In the genomic region with DNA sequence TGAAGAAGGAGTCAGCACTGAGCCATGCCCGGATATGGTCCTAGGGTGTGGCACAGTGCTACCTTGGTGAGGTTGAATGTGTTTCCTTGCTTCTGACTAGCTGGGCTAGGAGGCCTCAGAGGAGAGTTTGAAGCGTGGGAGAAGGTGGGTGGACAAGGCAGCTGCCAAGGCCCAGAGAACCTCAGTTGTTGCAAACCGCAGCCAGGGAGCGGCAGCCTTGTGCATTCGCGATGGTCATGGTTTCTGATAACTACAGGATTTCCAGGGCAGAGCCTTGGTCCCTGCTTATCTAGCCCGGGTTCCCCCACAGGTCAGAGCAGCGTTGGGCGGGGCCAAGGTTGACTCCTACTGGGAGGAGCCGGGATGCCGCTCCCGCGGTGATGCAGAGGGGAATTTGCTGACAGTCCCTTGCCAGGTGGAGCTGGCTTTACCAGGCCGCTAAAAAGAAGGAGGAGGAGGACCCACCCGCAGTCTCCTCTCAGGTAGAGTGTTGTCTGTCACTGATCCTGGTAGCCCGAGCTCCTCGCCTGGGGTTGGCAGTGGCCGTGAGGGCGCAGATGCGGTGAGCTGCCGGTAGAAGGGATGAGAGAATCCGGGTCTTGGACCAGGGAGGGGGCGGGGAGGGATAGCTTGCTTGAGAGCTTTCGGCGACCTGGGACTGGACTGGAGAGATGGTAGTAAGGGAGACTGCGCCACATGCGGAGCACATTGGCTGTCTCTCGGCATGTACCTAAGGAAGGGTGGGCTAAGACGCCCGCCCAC, we compare ENCODE assay signal across 8 mouse cellular contexts. TPM values are rescaled to one million over a fixed set of nuclear protein-coding genes. Genes with fewer than 3 reads are reported as not detected.
A peak's percentile ranks its signal among the peaks of the same experiment; 100 is the strongest.
DNase-seq lines count a peak whose midpoint lies in the region; ATAC-seq and TF ChIP-seq lines count a peak whose summit lies in the region.

No protein-coding gene starts in this region.

- H3K4me3 ChIP-seq in kidney, postnatal 0 days (replicated peaks; ENCODE audit: low read depth, low read length) = no peak overlapping the region
- peak overlapping the region; percentile 94 for H3K4me3 ChIP-seq in cerebellum, adult 2 months (replicated peaks; ENCODE audit: insufficient read depth, low read depth, low read length)
- H3K4me3 ChIP-seq in forebrain, postnatal 0 days (ENCODE audit: low read depth, low read length) = peak overlapping the region; percentile 56
- H3K4me3 ChIP-seq in stomach, postnatal 0 days (ENCODE audit: low read depth, low read length) = peak overlapping the region; percentile 17; the same call in 1 of the 2 replicates

- H3K36me3 ChIP-seq in kidney, postnatal 0 days (ENCODE audit: insufficient read depth, low read length) = no peaks in the 10 kb centered on the region
- no peaks in the 10 kb centered on the region for H3K36me3 ChIP-seq in forebrain, postnatal 0 days (ENCODE audit: insufficient read depth)
- H3K36me3 ChIP-seq in stomach, postnatal 0 days (ENCODE audit: control insufficient read depth, insufficient read depth, low read length) = no peaks in the 10 kb centered on the region

- no peak overlapping the region for H3K9ac ChIP-seq in kidney, postnatal 0 days (ENCODE audit: low read depth, low read length)
- peak overlapping the region; percentile 73 for H3K9ac ChIP-seq in forebrain, postnatal 0 days
- no peak overlapping the region for H3K9ac ChIP-seq in stomach, postnatal 0 days (ENCODE audit: low read length)

- TF ChIP-seq POLR2A in cerebellum, adult 2 months (IDR thresholded peaks at IDR 0.05; ENCODE audit: borderline replicate concordance, insufficient read depth, low read length) = peak; percentile 42; the same call in 1 of the 2 replicates

- no peak for TF ChIP-seq EP300 in stomach, postnatal 0 days (optimal IDR thresholded peaks at IDR 0.05)

- no peak for TF ChIP-seq CTCF in kidney, postnatal 0 days (IDR thresholded peaks at IDR 0.05; ENCODE audit: low read depth)
- peak; percentile 53; the same call in 1 of the 2 replicates for TF ChIP-seq CTCF in cerebellum, adult 2 months (IDR thresholded peaks at IDR 0.05; ENCODE audit: borderline replicate concordance, insufficient read depth, low read depth, low read length)
- TF ChIP-seq CTCF in forebrain, postnatal 0 days (IDR thresholded peaks at IDR 0.05; ENCODE audit: low read depth) = peak; percentile 23; the same call in 1 of the 2 replicates
- TF ChIP-seq CTCF in stomach, postnatal 0 days (IDR thresholded peaks at IDR 0.05; ENCODE audit: low read depth) = no peak

- no peak overlapping the region for H3K27ac ChIP-seq in kidney, postnatal 0 days
- H3K27ac ChIP-seq in cerebellum, adult 2 months (ENCODE audit: insufficient read depth, low read length) = peak overlapping the region; percentile 87
- peak overlapping the region; percentile 69 for H3K27ac ChIP-seq in forebrain, postnatal 0 days (ENCODE audit: low read depth, low read length)
- no peak overlapping the region for H3K27ac ChIP-seq in stomach, postnatal 0 days (replicated peaks)

- ATAC-seq in kidney, postnatal 0 days (replicated peaks; ENCODE audit: low FRiP score, low read depth) = no peak; the same call in 1 of the 2 replicates
- peak; percentile 83 for ATAC-seq in forebrain, postnatal 0 days
- peak; percentile 84 for ATAC-seq in stomach, postnatal 0 days (ENCODE audit: low FRiP score, low TSS enrichment)

- H3K27me3 ChIP-seq in kidney, postnatal 0 days (ENCODE audit: insufficient read depth, low read length) = no peaks in the 10 kb centered on the region; the same call in 1 of the 2 replicates
- no peaks in the 10 kb centered on the region for H3K27me3 ChIP-seq in cerebellum, adult 2 months (ENCODE audit: control insufficient read depth, insufficient read depth, low read length)
- no peaks in the 10 kb centered on the region for H3K27me3 ChIP-seq in forebrain, postnatal 0 days (ENCODE audit: insufficient read depth, low read length)
- 0 out of 2 replicates have a peak, but pooled peaks cover 3% of the 10 kb centered on the region for H3K27me3 ChIP-seq in stomach, postnatal 0 days (ENCODE audit: control insufficient read depth, insufficient read depth, low read length)

- peak; percentile 23 for DNase-seq in kidney, postnatal 0 days (ENCODE audit: low spot score)
- no peak for DNase-seq in kidney, postnatal 14 days
- DNase-seq in cerebellum, adult 2 months = peak; percentile 86 to 88
- DNase-seq in forebrain, postnatal 0 days = peak; percentile 67
- peak; percentile 55 to 71 for DNase-seq in layer of hippocampus, adult 18-20 months (ENCODE audit: low spot score in 2 of 2)
- DNase-seq in mesoderm, embryonic 11.5 days (ENCODE audit: low read depth, low spot score) = peak; percentile 42
- DNase-seq in stomach, postnatal 0 days (ENCODE audit: low spot score) = peak; percentile 72
- DNase-seq in spleen, adult 18-20 months = no peak

- WGBS in kidney, postnatal 0 days = 3% methylated on average over 30 of the region's 30 CpGs
- WGBS in cerebellum, adult 2 months = 2% methylated on average over 30 of the region's 30 CpGs
- 6% methylated on average over 29 of the region's 30 CpGs for WGBS in forebrain, postnatal 0 days
- 3% methylated on average over 29 of the region's 30 CpGs for WGBS in stomach, postnatal 0 days

- no peaks in the 10 kb centered on the region; the same call in 1 of the 2 replicates for H3K4me1 ChIP-seq in kidney, postnatal 0 days (replicated peaks; ENCODE audit: insufficient read depth, low read length)
- H3K4me1 ChIP-seq in cerebellum, adult 2 months (ENCODE audit: control insufficient read depth, insufficient read depth, low read length) = peaks cover 34% of the 10 kb centered on the region
- H3K4me1 ChIP-seq in forebrain, postnatal 0 days (ENCODE audit: insufficient read depth) = 0 out of 2 replicates have a peak, but pooled peaks cover 11% of the 10 kb centered on the region
- H3K4me1 ChIP-seq in stomach, postnatal 0 days (replicated peaks; ENCODE audit: control insufficient read depth, insufficient read depth) = no peaks in the 10 kb centered on the region

- peak overlapping the region; percentile 50 for H3K4me2 ChIP-seq in kidney, postnatal 0 days (ENCODE audit: low read length)
- H3K4me2 ChIP-seq in forebrain, postnatal 0 days (ENCODE audit: low read depth) = peak overlapping the region; percentile 71
- H3K4me2 ChIP-seq in stomach, postnatal 0 days (replicated peaks; ENCODE audit: low read depth) = peak overlapping the region; percentile 37; the same call in 1 of the 2 replicates

- H3K9me3 ChIP-seq in kidney, postnatal 0 days (replicated peaks; ENCODE audit: low read length) = no peaks in the 10 kb centered on the region
- H3K9me3 ChIP-seq in forebrain, postnatal 0 days (ENCODE audit: low read length) = no peaks in the 10 kb centered on the region
- H3K9me3 ChIP-seq in stomach, postnatal 0 days (ENCODE audit: control insufficient read depth, low read length) = no peaks in the 10 kb centered on the region

RNA-seq across cellular contexts. Expression of gene Tmem63c, which starts 5.2 kb away (rescaled TPM):
- 0.08 and 0.11 TPM in 2 replicates for polyA plus RNA-seq in kidney, postnatal 0 days (2015; fragmentation: Nextera tagmentation; extraction: Ambion mirVana)
- 55.9 and 71.0 TPM in 2 replicates for polyA plus RNA-seq in cerebellum, adult 2 months (2012; rRNA removed)
- 20.1 and 21.8 TPM in 2 replicates for total RNA-seq in forebrain, postnatal 0 days (2014; rRNA removed)
- 6.6 and 8.5 TPM in 2 replicates for polyA plus RNA-seq in forebrain, postnatal 0 days (2015; fragmentation: Nextera tagmentation; extraction: Ambion mirVana)
- total RNA-seq in layer of hippocampus, adult 18-20 months (2021) = 10 to 100 TPM; 34.9 to 35.3 TPM
- 0.72 and 0.74 TPM in 2 replicates for polyA plus RNA-seq in stomach, postnatal 0 days (2015; fragmentation: Nextera tagmentation; extraction: Ambion mirVana)

RNA-seq across cellular contexts. Expression of gene Zdhhc22, which starts 36.1 kb away (rescaled TPM):
- polyA plus RNA-seq in kidney, postnatal 0 days (2015; fragmentation: Nextera tagmentation; extraction: Ambion mirVana) = 0.03 TPM in 1 of 2 replicates, not detected in the other
- polyA plus RNA-seq in cerebellum, adult 2 months (2012; rRNA removed) = 28.1 and 29.3 TPM in 2 replicates
- total RNA-seq in forebrain, postnatal 0 days (2014; rRNA removed) = 10.7 and 12.5 TPM in 2 replicates
- polyA plus RNA-seq in forebrain, postnatal 0 days (2015; fragmentation: Nextera tagmentation; extraction: Ambion mirVana) = 12.3 and 21.7 TPM in 2 replicates
- 1 to 10 TPM; 7.9 TPM for total RNA-seq in layer of hippocampus, adult 18-20 months (2021)
- 0.53 and 0.58 TPM in 2 replicates for polyA plus RNA-seq in stomach, postnatal 0 days (2015; fragmentation: Nextera tagmentation; extraction: Ambion mirVana)

Comparison
In these comparisons a context has a peak if more than half of its experiments do, and no peak if none do; other contexts are left out.
1. DNase-seq: peak in kidney, postnatal 0 days (single experiment), cerebellum, adult 2 months (2 of 2), forebrain, postnatal 0 days (single experiment), layer of hippocampus, adult 18-20 months (2 of 2), mesoderm, embryonic 11.5 days (single experiment) and stomach, postnatal 0 days (single experiment); none in kidney, postnatal 14 days (single experiment) and spleen, adult 18-20 months (0 of 2).
2. H3K27ac ChIP-seq: peak in cerebellum, adult 2 months (single experiment) and forebrain, postnatal 0 days (single experiment); none in kidney, postnatal 0 days (single experiment) and stomach, postnatal 0 days (single experiment).
3. CTCF ChIP-seq: peak in cerebellum, adult 2 months (single experiment) and forebrain, postnatal 0 days (single experiment); none in kidney, postnatal 0 days (single experiment) and stomach, postnatal 0 days (single experiment).
4. Peak in every context shown above with its lines, with median percentiles within 50 percentile points of each other: H3K4me2 ChIP-seq.